Mouse (Mus musculus) liver, postnatal 0 days (tissue): ENCODE results near the gene Trpm1. TPM values are rescaled to one million over a fixed set of nuclear protein-coding genes. Genes with fewer than 3 reads are reported as not detected.

ENCODE experiments used
- ATAC-seq: fragments of 200-750 bp; cut with Nextera tagmentation; 2 replicates; pipeline ENCODE4 v1.8.0; 2017; ENCODE audit warnings: mild to moderate bottlenecking, moderate library complexity
- DNase-seq: peaks from one replicate; pipeline ENCODE4 v3.0.0-alpha.2; 2016
- H3K27ac ChIP-seq: fragments of 300-500 bp; sonication (generic); 2 replicates; pipeline ENCODE4 v1.5.1; 2014; ENCODE audit warnings: antibody characterized with exemption, moderate library complexity, mild to moderate bottlenecking, low read depth
- H3K27me3 ChIP-seq: fragments of 300-500 bp; sonication (generic); 2 replicates; pipeline ENCODE4 v1.6.1; 2014; ENCODE audit warnings: low read length, control low read depth, mixed read lengths; ENCODE audit not compliant: insufficient read depth
- H3K36me3 ChIP-seq: fragments of 300-500 bp; sonication (generic); replicated peaks from 2 replicates; pipeline ENCODE4 v1.6.1; 2014; ENCODE audit warnings: mild to moderate bottlenecking, control low read depth, low read length, moderate library complexity, mixed read lengths; ENCODE audit not compliant: insufficient read depth
- H3K4me1 ChIP-seq: fragments of 300-500 bp; sonication (generic); 2 replicates; pipeline ENCODE4 v1.6.1; 2014; ENCODE audit warnings: antibody characterized with exemption, mild to moderate bottlenecking, control low read depth; ENCODE audit not compliant: insufficient read depth
- H3K4me2 ChIP-seq: fragments of 300-500 bp; sonication (generic); 2 replicates; pipeline ENCODE4 v1.6.1; 2014; ENCODE audit warnings: low read depth, mild to moderate bottlenecking, low read length, moderate library complexity, mixed read lengths
- H3K4me3 ChIP-seq: fragments of 300-500 bp; sonication (generic); 2 replicates; pipeline ENCODE4 v1.5.1; 2014; ENCODE audit warnings: low read depth, low read length
- H3K9ac ChIP-seq: fragments of 300-500 bp; sonication (generic); replicated peaks from 2 replicates; pipeline ENCODE4 v1.6.1; 2014; ENCODE audit warnings: mild to moderate bottlenecking, moderate library complexity
- H3K9me3 ChIP-seq: fragments of 300-500 bp; sonication (generic); 2 replicates; pipeline ENCODE4 v1.6.1; 2016; ENCODE audit warnings: mild to moderate bottlenecking, control low read depth, low read length, mixed read lengths
- CTCF ChIP-seq: sonication (generic); IDR thresholded peaks from 2 replicates; pipeline ENCODE4 v1.5.1; 2016; ENCODE audit warnings: antibody characterized with exemption, low read depth
- EP300 ChIP-seq: IDR thresholded peaks from 2 replicates; pipeline ENCODE4 v1.6.1; 2016; ENCODE audit warnings: antibody characterized with exemption, low read depth, mild to moderate bottlenecking
- WGBS: fragments of 180-500 bp; shearing (Covaris S2); extraction: QIAGEN DNeasy Blood & Tissue Kit; methylation state at CpG from one replicate; pipeline ENCODE4 v1.1.7; 2014; ENCODE audit not compliant: insufficient replicate concordance; 5-methylcytosine and 5-hydroxymethylcytosine counted together
- microRNA counts: library from miRNA; unstranded; fragments of <30 nt; microRNA quantifications from one replicate; lab custom pipeline; 2015
- microRNA-seq: library from miRNA; unstranded; fragments of <30 nt; microRNA quantifications from one replicate; pipeline ENCODE4, GENCODE M21; 2016
- polyA plus RNA-seq: library from polyadenylated mRNA; unstranded; fragments of >200 nt; fragmentation: Nextera tagmentation; extraction: Ambion mirVana; gene quantifications from 2 replicates; pipeline ENCODE4 v1.2.1, GENCODE M21; 2015

The Trpm1 gene
- polyA plus RNA-seq, 1 experiment from 2014 or later: not detected

- Histone ChIP-seq H3K4me2 (no peak overlapping the region), H3K36me3 (peaks cover 14% of the 10 kb centered on the region), H3K9ac (no peak overlapping the region), H3K27me3 (no peaks in the 10 kb centered on the region), H3K9me3 (no peaks in the 10 kb centered on the region), H3K4me1 (no peaks in the 10 kb centered on the region), H3K27ac (no peak overlapping the region), H3K4me3 (no peak overlapping the region)
- 72% methylated on average over 7 of the region's 7 CpGs for WGBS
- no peak for DNase-seq
- peak; percentile 55; the same call in 1 of the 2 replicates for ATAC-seq
- TF ChIP-seq EP300 (no peak), CTCF (no peak)
Measured at GRCm38 (mm10) chr7:64312811-64313210, 159.2 kb downstream of the Trpm1 start.

MicroRNA genes within 50 kb of the gene (microRNA counts, 519-probe panel; counts per million panel counts)
- not detected for microRNA mmu-miR-211 (lab: Ali Mortazavi, UCI)

Small RNA genes within 50 kb of the gene (microRNA-seq; reads per million reads assigned to microRNA genes)
- gene Mir211 (8.5 reads per million, percentile 16 among the genes with 10 or more reads in this experiment), gene Mir6416 (not detected)

Other genes with a start within 250 kb of the Trpm1 start
- 0.14 TPM in 1 of 2 replicates, not detected in the other for gene E030018B13Rik, start 237.0 kb upstream of the Trpm1 start, polyA plus RNA-seq
- gene Klf13, start 214.9 kb upstream of the Trpm1 start, polyA plus RNA-seq: 25.5 and 25.7 TPM in 2 replicates
- 5.2 and 6.9 TPM in 2 replicates for gene Mtmr10, start 133.8 kb downstream of the Trpm1 start, polyA plus RNA-seq
- gene Fan1, start 220.3 kb downstream of the Trpm1 start, polyA plus RNA-seq: 1.5 and 1.6 TPM in 2 replicates
- 17.0 and 17.6 TPM in 2 replicates for gene Mphosph10, start 238.4 kb downstream of the Trpm1 start, polyA plus RNA-seq
- 101 and 118 TPM in 2 replicates for gene Mcee, start 238.8 kb downstream of the Trpm1 start, polyA plus RNA-seq